Mouse (Mus musculus) liver, postnatal 0 days (tissue): ENCODE measurements around the gene Soga1. TPM values are rescaled to one million over a fixed set of nuclear protein-coding genes. Genes with fewer than 3 reads are reported as not detected.

ENCODE experiments used
- ATAC-seq: fragments of 200-750 bp; cut with Nextera tagmentation; 2 replicates; pipeline ENCODE4 v1.8.0; 2017; ENCODE audit warnings: mild to moderate bottlenecking, moderate library complexity
- DNase-seq: peaks from one replicate; pipeline ENCODE4 v3.0.0-alpha.2; 2016
- H3K27ac ChIP-seq: fragments of 300-500 bp; sonication (generic); 2 replicates; pipeline ENCODE4 v1.5.1; 2014; ENCODE audit warnings: antibody characterized with exemption, moderate library complexity, mild to moderate bottlenecking, low read depth
- H3K27me3 ChIP-seq: fragments of 300-500 bp; sonication (generic); 2 replicates; pipeline ENCODE4 v1.6.1; 2014; ENCODE audit warnings: low read length, control low read depth, mixed read lengths; ENCODE audit not compliant: insufficient read depth
- H3K36me3 ChIP-seq: fragments of 300-500 bp; sonication (generic); replicated peaks from 2 replicates; pipeline ENCODE4 v1.6.1; 2014; ENCODE audit warnings: mild to moderate bottlenecking, control low read depth, low read length, moderate library complexity, mixed read lengths; ENCODE audit not compliant: insufficient read depth
- H3K4me1 ChIP-seq: fragments of 300-500 bp; sonication (generic); 2 replicates; pipeline ENCODE4 v1.6.1; 2014; ENCODE audit warnings: antibody characterized with exemption, mild to moderate bottlenecking, control low read depth; ENCODE audit not compliant: insufficient read depth
- H3K4me2 ChIP-seq: fragments of 300-500 bp; sonication (generic); 2 replicates; pipeline ENCODE4 v1.6.1; 2014; ENCODE audit warnings: low read depth, mild to moderate bottlenecking, low read length, moderate library complexity, mixed read lengths
- H3K4me3 ChIP-seq: fragments of 300-500 bp; sonication (generic); 2 replicates; pipeline ENCODE4 v1.5.1; 2014; ENCODE audit warnings: low read depth, low read length
- H3K9ac ChIP-seq: fragments of 300-500 bp; sonication (generic); replicated peaks from 2 replicates; pipeline ENCODE4 v1.6.1; 2014; ENCODE audit warnings: mild to moderate bottlenecking, moderate library complexity
- H3K9me3 ChIP-seq: fragments of 300-500 bp; sonication (generic); 2 replicates; pipeline ENCODE4 v1.6.1; 2016; ENCODE audit warnings: mild to moderate bottlenecking, control low read depth, low read length, mixed read lengths
- CTCF ChIP-seq: sonication (generic); IDR thresholded peaks from 2 replicates; pipeline ENCODE4 v1.5.1; 2016; ENCODE audit warnings: antibody characterized with exemption, low read depth
- EP300 ChIP-seq: IDR thresholded peaks from 2 replicates; pipeline ENCODE4 v1.6.1; 2016; ENCODE audit warnings: antibody characterized with exemption, low read depth, mild to moderate bottlenecking
- WGBS: fragments of 180-500 bp; shearing (Covaris S2); extraction: QIAGEN DNeasy Blood & Tissue Kit; methylation state at CpG from one replicate; pipeline ENCODE4 v1.1.7; 2014; ENCODE audit not compliant: insufficient replicate concordance; 5-methylcytosine and 5-hydroxymethylcytosine counted together
- polyA plus RNA-seq: library from polyadenylated mRNA; unstranded; fragments of >200 nt; fragmentation: Nextera tagmentation; extraction: Ambion mirVana; gene quantifications from 2 replicates; pipeline ENCODE4 v1.2.1, GENCODE M21; 2015

The Soga1 gene
- polyA plus RNA-seq, 1 experiment from 2014 or later: 1.0 TPM

- no peak for ATAC-seq
- DNase-seq: no peak
- Histone ChIP-seq H3K27ac (no peak overlapping the region), H3K4me3 (no peak overlapping the region), H3K9ac (no peak overlapping the region), H3K4me1 (no peaks in the 10 kb centered on the region), H3K36me3 (no peaks in the 10 kb centered on the region), H3K27me3 (peaks cover 8% of the 10 kb centered on the region), H3K4me2 (no peak overlapping the region), H3K9me3 (no peaks in the 10 kb centered on the region)
- 77% methylated on average over 7 of the region's 7 CpGs for WGBS
- TF ChIP-seq EP300 (no peak), CTCF (no peak)
These were observed 6.0 kb upstream of the Soga1 start for GRCm38 (mm10) chr2:157084831-157085585.

GRCm38 (mm10) chr2:157081960-157082359 lies 2.9 kb upstream of the Soga1 start:
- DNase-seq (no peak), ATAC-seq (no peak)
- TF ChIP-seq CTCF (no peak), EP300 (no peak)
- peaks cover 32% of the 10 kb centered on the region for H3K27me3 ChIP-seq
- H3K27ac ChIP-seq: no peak overlapping the region
- H3K9ac ChIP-seq: no peak overlapping the region
- H3K4me2 ChIP-seq: no peak overlapping the region
- no peaks in the 10 kb centered on the region for H3K9me3 ChIP-seq
- no peaks in the 10 kb centered on the region for H3K36me3 ChIP-seq
- 31% methylated on average over 7 of the region's 7 CpGs for WGBS
- H3K4me1 ChIP-seq: peaks cover 11% of the 10 kb centered on the region
- H3K4me3 ChIP-seq: no peak overlapping the region

GRCm38 (mm10) chr2:157081331-157081730 lies 2.3 kb upstream of the Soga1 start:
- 86% methylated on average over 8 of the region's 8 CpGs for WGBS
- DNase-seq: no peak
- TF ChIP-seq EP300 (no peak), CTCF (no peak)
- Histone ChIP-seq H3K9ac (no peak overlapping the region), H3K4me1 (peaks cover 14% of the 10 kb centered on the region), H3K36me3 (no peaks in the 10 kb centered on the region), H3K27me3 (peaks cover 32% of the 10 kb centered on the region), H3K4me3 (no peak overlapping the region), H3K4me2 (no peak overlapping the region), H3K27ac (no peak overlapping the region), H3K9me3 (no peaks in the 10 kb centered on the region)
- no peak for ATAC-seq

GRCm38 (mm10) chr2:157079701-157080180 lies 687 bp upstream of the Soga1 start:
- Histone ChIP-seq H3K4me2 (peak overlapping the region; percentile 73), H3K4me3 (peak overlapping the region; percentile 50), H3K9me3 (no peaks in the 10 kb centered on the region), H3K9ac (peak overlapping the region; percentile 69), H3K36me3 (no peaks in the 10 kb centered on the region), H3K4me1 (peaks cover 21% of the 10 kb centered on the region), H3K27me3 (peaks cover 32% of the 10 kb centered on the region), H3K27ac (no peak overlapping the region)
- TF ChIP-seq EP300: no peak
- TF ChIP-seq CTCF: no peak
- no peak for DNase-seq
- WGBS: 22% methylated on average over 16 of the region's 16 CpGs
- ATAC-seq: no peak

DNA sequence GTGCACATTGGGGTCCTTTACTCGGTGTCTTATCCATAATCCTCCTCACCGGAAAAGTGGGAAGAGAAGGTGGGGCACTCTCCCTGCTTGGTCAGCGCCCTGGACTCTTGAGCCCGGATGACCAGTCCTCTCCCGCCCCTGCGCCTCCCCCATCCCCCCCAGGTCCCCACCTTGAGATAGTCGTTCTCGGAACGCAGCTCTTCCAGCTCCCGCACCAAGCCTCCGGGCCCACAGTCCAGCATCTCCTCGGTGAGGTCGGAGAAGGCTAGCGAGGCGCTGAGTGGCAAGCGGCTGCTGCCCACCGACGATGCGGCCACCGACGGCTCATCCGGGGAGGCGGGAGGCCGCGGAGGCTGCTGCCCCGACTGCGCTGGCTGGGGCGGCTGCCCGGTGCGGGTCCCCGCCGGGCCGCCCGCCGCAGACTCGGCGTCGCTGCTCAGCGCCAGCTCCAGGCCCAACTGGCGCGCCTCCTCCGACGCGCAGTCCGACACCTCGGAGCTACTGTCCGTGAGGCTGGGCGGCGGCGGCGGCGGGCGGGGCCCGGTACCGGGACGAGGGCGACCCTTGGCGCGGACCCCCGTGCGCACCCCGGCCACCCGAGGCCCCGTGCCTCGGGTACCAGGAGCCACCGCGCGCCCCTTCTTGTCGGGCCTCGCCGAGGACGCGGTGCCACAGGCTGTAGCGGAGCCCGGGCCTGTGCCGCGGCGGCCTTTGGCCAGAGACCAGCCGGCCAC lies 828 bp downstream of the Soga1 start:
- TF ChIP-seq CTCF (no peak), EP300 (no peak)
- Histone ChIP-seq H3K4me3 (peak overlapping the region; percentile 50), H3K36me3 (no peaks in the 10 kb centered on the region), H3K4me2 (peak overlapping the region; percentile 73), H3K4me1 (peaks cover 21% of the 10 kb centered on the region), H3K27me3 (peaks cover 32% of the 10 kb centered on the region), H3K9ac (peak overlapping the region; percentile 69), H3K27ac (peak overlapping the region; percentile 70), H3K9me3 (no peaks in the 10 kb centered on the region)
- no peak for DNase-seq
- 0 out of 2 replicates have a peak, but pooled peaks have one; percentile 9 for ATAC-seq
- 2% methylated on average over 34 of the region's 79 CpGs for WGBS

- peak; percentile 51 for ATAC-seq
These were observed 1.4 kb downstream of the Soga1 start for GRCm38 (mm10) chr2:157077641-157078058.

More at GRCm38 (mm10) chr2:157077641-157078058, 1.4 kb downstream of the Soga1 start:
- 7% methylated on average over 14 of the region's 15 CpGs for WGBS
- DNase-seq: peak; percentile 79
- Histone ChIP-seq H3K27me3 (peaks cover 32% of the 10 kb centered on the region), H3K36me3 (no peaks in the 10 kb centered on the region), H3K4me1 (peaks cover 21% of the 10 kb centered on the region), H3K27ac (peak overlapping the region; percentile 70), H3K9ac (peak overlapping the region; percentile 69), H3K9me3 (no peaks in the 10 kb centered on the region), H3K4me2 (peak overlapping the region; percentile 73), H3K4me3 (peak overlapping the region; percentile 50)
- no peak for TF ChIP-seq CTCF
- TF ChIP-seq EP300: no peak
